Mouse (Mus musculus) heart, adult 2 months (tissue): ENCODE data around the gene Pdk2. TPM values are rescaled to one million over a fixed set of nuclear protein-coding genes. Genes with fewer than 3 reads are reported as not detected.
"Not testable (repeated sequence)": the region's sequence is repeated elsewhere in the genome, so short reads cannot be mapped to it uniquely, and the experiment has no call there.

Experiments used
- DNase-seq, 2 experiments: peaks; one replicate each; pipeline ENCODE4 v3.0.0; 2021
- H3K27ac ChIP-seq: fragments of 200-600 bp; 2 replicates; pipeline ENCODE4 v1.8.1; 2022
- H3K27me3 ChIP-seq: fragments of 200-500 bp; 2 replicates; pipeline ENCODE4 v1.6.1; 2012; ENCODE audit warnings: mild to moderate bottlenecking, low read length, inconsistent platforms, mixed read lengths; ENCODE audit not compliant: control insufficient read depth, insufficient read depth
- H3K36me3 ChIP-seq: fragments of 200-500 bp; 2 replicates; pipeline ENCODE4 v1.6.1; 2012; ENCODE audit warnings: low read length, inconsistent platforms; ENCODE audit not compliant: control insufficient read depth, insufficient read depth
- H3K4me1 ChIP-seq: fragments of 200-500 bp; 2 replicates; pipeline ENCODE4 v1.6.1; 2011; ENCODE audit warnings: low read length; ENCODE audit not compliant: control insufficient read depth, insufficient read depth
- H3K4me3 ChIP-seq: fragments of 200-600 bp; 2 replicates; pipeline ENCODE4 v1.8.1; 2022
- H3K79me2 ChIP-seq: fragments of 200-500 bp; replicated peaks from 2 replicates; pipeline ENCODE4 v1.6.1; 2012; ENCODE audit warnings: mild to moderate bottlenecking, inconsistent platforms, low read length, moderate library complexity, mixed read lengths; ENCODE audit not compliant: control insufficient read depth, insufficient read depth
- H3K9ac ChIP-seq: fragments of 200-500 bp; 2 replicates; pipeline ENCODE4 v1.6.1; 2012; ENCODE audit warnings: low read depth, mild to moderate bottlenecking, control low read depth, inconsistent platforms, low read length, mixed read lengths
- CTCF ChIP-seq: fragments of 200-600 bp; IDR thresholded peaks from 2 replicates; pipeline ENCODE4 v1.8.1; 2022; ENCODE audit warnings: antibody characterized with exemption, mild to moderate bottlenecking, moderate library complexity
- EP300 ChIP-seq: fragments of 200-500 bp; IDR thresholded peaks from 2 replicates; pipeline ENCODE4 v1.6.1; 2011; ENCODE audit warnings: low read depth, low read length, control low read depth; ENCODE audit not compliant: insufficient read depth
- POLR2A ChIP-seq: fragments of 200-500 bp; IDR thresholded peaks from 2 replicates; pipeline ENCODE4 v1.6.1; 2011; ENCODE audit warnings: mild to moderate bottlenecking, low read depth, low read length, control low read depth; ENCODE audit not compliant: insufficient read depth
- WGBS: fragments of 180-500 bp; shearing (Covaris S2); methylation state at CpG from one replicate; pipeline ENCODE4 v1.1.7; 2018; 5-methylcytosine and 5-hydroxymethylcytosine counted together
- intact Hi-C: fragments of 180-260 bp; cut with DNase I; formaldehyde crosslinking; loops from one replicate; pipeline ENCODE4 v1.15.1; 2025
- polyA plus RNA-seq: library from polyadenylated mRNA; depleted of rRNA; stranded (reverse); fragments of >200 nt; gene quantifications from 2 replicates; pipeline ENCODE4 v1.2.3, GENCODE M21; 2012
- total RNA-seq, 2 experiments: library from RNA; stranded (reverse); gene quantifications; 2 replicates each; pipeline ENCODE4 v1.2.3; 2021

The Pdk2 gene
- total and polyA plus RNA-seq, 3 experiments, result 393 to 592 (median 479) TPM

DNA sequence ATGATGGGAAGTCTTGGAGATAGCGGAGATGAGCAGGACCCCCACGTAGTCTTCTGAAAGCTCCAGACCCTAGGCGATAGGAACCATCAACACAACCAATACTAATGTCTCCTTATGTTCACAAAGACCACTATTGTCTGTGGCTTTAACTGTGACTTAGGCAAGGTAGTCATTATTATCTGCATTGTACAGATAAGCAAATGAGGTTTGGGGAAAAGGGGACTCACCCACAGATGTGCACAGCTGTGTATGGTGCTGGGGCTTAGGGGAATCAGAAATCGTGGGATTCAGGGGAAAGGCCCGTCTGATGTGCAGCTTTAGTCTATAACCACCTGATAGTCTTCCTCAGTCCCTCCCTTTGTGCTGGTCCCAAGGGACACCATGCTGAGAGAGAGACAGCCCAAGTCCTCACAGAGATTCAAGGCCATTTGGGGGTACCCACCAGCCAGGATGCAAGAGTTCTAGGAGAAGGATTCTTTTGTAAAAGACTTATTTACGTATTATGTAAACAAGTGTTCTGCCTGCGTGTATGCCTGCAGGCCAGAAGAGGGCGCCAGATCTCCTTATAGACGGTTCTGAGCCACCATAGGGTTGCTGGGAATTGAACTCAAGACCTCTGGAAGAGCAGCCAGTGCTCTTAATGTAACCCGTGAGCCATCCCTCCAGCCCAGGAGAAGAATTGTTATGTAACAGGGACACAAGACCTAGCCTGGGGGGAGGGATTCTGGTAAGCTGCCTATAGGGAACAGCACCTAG is 18.7 kb downstream of the Pdk2 start:
- intact Hi-C loops, result no loop called here
- H3K79me2 ChIP-seq, result no peaks in the 10 kb centered on the region
- H3K9ac ChIP-seq, result no peak overlapping the region

DNA sequence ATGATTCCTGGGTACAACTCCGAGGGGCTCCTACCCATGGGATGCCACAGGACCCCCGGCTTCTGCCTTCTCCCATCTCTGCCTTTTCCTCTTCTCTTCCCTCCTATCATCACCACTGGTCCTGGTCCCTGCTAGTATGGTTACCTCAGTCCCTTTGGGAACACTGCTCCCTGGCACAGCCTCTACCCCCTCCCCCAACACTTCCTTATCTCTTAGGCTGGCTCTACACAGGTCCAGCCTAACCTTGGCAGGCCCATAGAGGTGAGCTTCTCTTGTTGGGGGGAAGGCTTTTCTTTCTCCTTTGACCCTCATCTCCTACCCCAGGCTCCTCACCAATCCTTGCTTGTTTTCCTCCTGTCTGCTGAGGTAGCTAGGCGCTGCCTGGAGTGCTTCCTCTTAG is 25.7 kb downstream of the Pdk2 start:
- TF ChIP-seq CTCF, result no peak
- no peak for TF ChIP-seq EP300
- no peak for TF ChIP-seq POLR2A
- no peak overlapping the region for H3K9ac ChIP-seq
- intact Hi-C loops, result no loop called here
- H3K4me3 ChIP-seq, result no peak overlapping the region
- H3K36me3 ChIP-seq, result no peaks in the 10 kb centered on the region
- H3K4me1 ChIP-seq, result no peaks in the 10 kb centered on the region
- peaks cover 4% of the 10 kb centered on the region; the same call in 1 of the 2 replicates for H3K27me3 ChIP-seq
- H3K79me2 ChIP-seq, result no peaks in the 10 kb centered on the region
- WGBS, result 58% methylated on average over 3 of the region's 3 CpGs
- peak in 1 of 2 experiments; percentile 18 for DNase-seq
- H3K27ac ChIP-seq, result no peak overlapping the region

More for the DNA sequence above, 18.7 kb downstream of the Pdk2 start:
- H3K27me3 ChIP-seq, result peaks cover 4% of the 10 kb centered on the region; the same call in 1 of the 2 replicates
- no peaks in the 10 kb centered on the region for H3K36me3 ChIP-seq
- no peak overlapping the region for H3K27ac ChIP-seq
- 75% methylated on average over 10 of the region's 10 CpGs for WGBS
- TF ChIP-seq CTCF (peak; percentile 61), EP300 (no peak)
- no peak overlapping the region for H3K4me3 ChIP-seq
- no peaks in the 10 kb centered on the region for H3K4me1 ChIP-seq
- DNase-seq, result peak in 1 of 2 experiments; percentile 20

DNA sequence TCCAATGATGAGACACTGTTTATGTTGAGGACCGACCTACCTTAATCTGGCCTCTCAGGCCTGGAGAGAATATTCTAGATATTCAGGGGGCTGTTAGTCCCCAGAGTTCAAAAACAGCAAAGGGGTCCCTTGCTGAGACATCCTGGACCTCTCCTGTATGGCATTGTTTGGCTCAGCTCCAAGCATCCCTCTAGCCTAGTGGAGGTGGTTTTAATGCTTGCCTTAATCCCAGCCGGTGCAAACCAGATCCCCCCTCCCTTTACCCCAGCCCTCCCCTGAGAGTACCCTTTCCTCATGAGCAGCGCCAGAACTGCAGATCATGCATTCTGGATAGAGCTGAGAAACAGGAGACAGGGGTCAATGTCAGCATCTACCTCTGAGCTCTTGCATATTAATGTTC is 28.7 kb downstream of the Pdk2 start:
- Histone ChIP-seq H3K9ac (no peak overlapping the region), H3K27me3 (peaks cover 3% of the 10 kb centered on the region; the same call in 1 of the 2 replicates), H3K4me3 (no peak overlapping the region), H3K27ac (no peak overlapping the region), H3K4me1 (peaks cover 3% of the 10 kb centered on the region), H3K36me3 (no peaks in the 10 kb centered on the region), H3K79me2 (no peaks in the 10 kb centered on the region)
- DNase-seq, result no peak
- no peak for TF ChIP-seq CTCF
- TF ChIP-seq EP300, result no peak
- TF ChIP-seq POLR2A, result no peak
- WGBS, result 58% methylated on average over 3 of the region's 3 CpGs
- intact Hi-C loops, result no loop called here

DNA sequence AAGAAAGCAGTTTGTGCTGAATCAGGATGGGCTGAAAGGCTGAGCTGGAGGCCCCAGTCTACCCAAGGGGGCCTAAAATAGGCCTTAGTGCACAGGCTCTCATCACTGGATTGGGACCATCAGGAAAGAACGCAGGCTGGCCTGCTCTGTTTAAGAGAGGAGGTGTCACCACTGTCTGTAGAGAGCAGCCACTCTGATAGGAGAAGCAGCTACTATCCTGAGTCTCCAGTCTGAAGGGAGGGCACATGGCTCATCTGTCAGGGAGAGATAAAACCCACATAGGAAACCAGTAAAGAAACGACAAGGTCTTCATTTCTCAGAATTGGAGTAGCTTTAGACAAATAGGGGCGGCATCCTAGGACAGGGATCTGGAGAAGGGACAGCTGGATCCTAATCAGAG is 29.1 kb downstream of the Pdk2 start:
- DNase-seq, result no peak
- no peak overlapping the region for H3K4me3 ChIP-seq
- intact Hi-C loops, result no loop called here
- H3K27ac ChIP-seq, result no peak overlapping the region
- H3K9ac ChIP-seq, result no peak overlapping the region
- WGBS, result 48% methylated on average over 3 of the region's 3 CpGs
- H3K79me2 ChIP-seq, result no peaks in the 10 kb centered on the region
- no peaks in the 10 kb centered on the region for H3K36me3 ChIP-seq
- peaks cover 3% of the 10 kb centered on the region for H3K4me1 ChIP-seq
- peaks cover 3% of the 10 kb centered on the region; the same call in 1 of the 2 replicates for H3K27me3 ChIP-seq
- TF ChIP-seq EP300 (no peak), CTCF (no peak), POLR2A (no peak)

DNA sequence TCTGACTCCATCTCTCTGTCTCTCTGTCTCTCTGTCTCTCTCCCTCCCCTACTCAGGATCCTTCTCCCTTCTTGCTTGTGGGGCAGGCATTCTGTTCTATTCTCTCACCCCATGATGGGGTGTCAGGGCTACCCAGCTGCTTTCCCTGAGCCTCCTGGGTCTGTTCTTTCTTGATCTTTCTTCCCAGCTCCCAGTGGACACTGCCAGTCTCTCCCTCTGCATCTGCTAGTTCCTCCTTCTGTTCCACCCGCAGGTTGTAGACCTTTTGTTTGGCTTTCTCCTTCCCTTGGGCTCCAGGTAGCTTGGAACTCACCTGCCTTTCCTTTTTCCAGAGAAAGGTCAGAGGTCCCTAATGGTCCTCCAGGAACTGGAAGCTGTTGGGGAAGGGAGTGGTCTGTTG is 29.7 kb downstream of the Pdk2 start:
- Histone ChIP-seq H3K4me3 (no peak overlapping the region), H3K4me1 (peaks cover 6% of the 10 kb centered on the region)

DNA sequence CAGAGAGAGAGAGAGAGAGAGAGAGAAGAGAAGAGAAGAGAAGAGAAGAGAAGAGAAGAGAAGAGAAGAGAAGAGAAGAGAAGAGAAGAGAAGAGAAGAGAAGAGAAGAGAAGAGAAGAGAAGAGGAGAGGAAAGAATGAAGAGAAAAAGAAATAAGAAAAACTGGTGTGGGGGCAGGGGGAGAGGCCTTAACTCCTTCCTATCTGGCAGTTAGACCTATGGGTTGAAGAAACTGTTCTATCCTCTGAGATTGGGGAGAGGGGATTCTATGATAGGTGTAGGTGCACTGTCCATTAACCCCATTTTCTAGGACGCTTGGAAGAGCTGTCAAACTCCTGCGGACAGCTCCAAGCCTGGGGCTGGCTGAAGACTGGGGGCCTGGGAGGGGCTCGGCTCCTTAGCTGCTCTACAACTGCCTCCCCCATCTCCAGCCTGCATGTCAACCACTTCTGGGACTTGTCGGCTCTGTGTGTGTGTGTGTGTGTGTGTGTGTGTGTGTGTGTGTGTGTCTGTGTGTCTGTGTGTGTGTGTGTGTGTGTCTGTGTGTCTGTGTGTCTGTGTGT is 30.2 kb downstream of the Pdk2 start:
- H3K79me2 ChIP-seq, H3K9ac ChIP-seq, H3K4me1 ChIP-seq, H3K27me3 ChIP-seq, intact Hi-C loops, H3K27ac ChIP-seq, H3K4me3 ChIP-seq, H3K36me3 ChIP-seq: not testable (repeated sequence)
- WGBS, result 64% methylated on average over 4 of the region's 4 CpGs
- DNase-seq, result peak in 1 of 2 experiments; percentile 16

More for the DNA sequence above, 29.7 kb downstream of the Pdk2 start:
- WGBS, result 44% methylated on average over 1 of the region's 1 CpGs
- no peak overlapping the region for H3K27ac ChIP-seq
- DNase-seq, result peak in 1 of 2 experiments; percentile 14
- TF ChIP-seq POLR2A (no peak), CTCF (no peak), EP300 (no peak)
- intact Hi-C loops, result no loop called here
- H3K36me3 ChIP-seq, result no peaks in the 10 kb centered on the region
- no peaks in the 10 kb centered on the region for H3K79me2 ChIP-seq
- peaks cover 3% of the 10 kb centered on the region; the same call in 1 of the 2 replicates for H3K27me3 ChIP-seq
- H3K9ac ChIP-seq, result no peak overlapping the region
